Mouse (Mus musculus): ENCODE results near the gene Pnkd. TPM values are rescaled to one million over a fixed set of nuclear protein-coding genes. Genes with fewer than 3 reads are reported as not detected.

The Pnkd gene
- polyA plus RNA-seq, 1 experiment from 2014 or later = 167 TPM

- Histone ChIP-seq H3K4me3 (ENCODE audit: low read length) (no peak overlapping the region), H3K36me3 (ENCODE audit: control insufficient read depth, insufficient read depth, low read length) (0 out of 2 replicates have a peak, but pooled peaks cover under 1% of the 10 kb centered on the region), H3K27ac (ENCODE audit: low read depth, low read length) (no peak overlapping the region), H3K9me3 (ENCODE audit: control insufficient read depth, low read length) (no peaks in the 10 kb centered on the region), H3K9ac (ENCODE audit: low read depth, low read length) (no peak overlapping the region), H3K4me1 (ENCODE audit: control insufficient read depth, insufficient read depth, low read depth, low read length) (no peaks in the 10 kb centered on the region), H3K4me2 (ENCODE audit: low read length) (no peak overlapping the region), H3K27me3 (replicated peaks; ENCODE audit: control insufficient read depth, insufficient read depth, low read length) (no peaks in the 10 kb centered on the region)
- ATAC-seq = no peak
- 54% methylated on average over 9 of the region's 9 CpGs for WGBS
These were observed 9.7 kb upstream of the Pnkd start for GRCm38 (mm10) chr1:74275015-74275414.

- Histone ChIP-seq H3K36me3 (ENCODE audit: control insufficient read depth, insufficient read depth, low read length) (peaks cover 19% of the 10 kb centered on the region), H3K27me3 (replicated peaks; ENCODE audit: control insufficient read depth, insufficient read depth, low read length) (no peaks in the 10 kb centered on the region), H3K4me1 (ENCODE audit: control insufficient read depth, insufficient read depth, low read depth, low read length) (no peaks in the 10 kb centered on the region; the same call in 1 of the 2 replicates), H3K4me3 (ENCODE audit: low read length) (no peak overlapping the region), H3K9me3 (ENCODE audit: control insufficient read depth, low read length) (no peaks in the 10 kb centered on the region), H3K9ac (ENCODE audit: low read depth, low read length) (no peak overlapping the region), H3K27ac (ENCODE audit: low read depth, low read length) (no peak overlapping the region), H3K4me2 (ENCODE audit: low read length) (no peak overlapping the region)
- WGBS = 68% methylated on average over 6 of the region's 6 CpGs
- ATAC-seq = no peak
These were observed 7.7 kb upstream of the Pnkd start for GRCm38 (mm10) chr1:74277041-74277440.

GRCm38 (mm10) chr1:74277883-74278537, 6.7 kb upstream of the Pnkd start:
- WGBS = 61% methylated on average over 8 of the region's 8 CpGs

GRCm38 (mm10) chr1:74278538-74278937, 6.2 kb upstream of the Pnkd start, which contains the start of gene Gpbar1:
Gene Gpbar1 (plus strand): TSS chr1:74278550.
- no peak for ATAC-seq
- 91% methylated on average over 10 of the region's 10 CpGs for WGBS
- Histone ChIP-seq H3K27ac (ENCODE audit: low read depth, low read length) (no peak within 1 kb of the TSS), H3K9me3 (ENCODE audit: control insufficient read depth, low read length) (no peaks in the 10 kb centered on the region), H3K9ac (ENCODE audit: low read depth, low read length) (no peak within 1 kb of the TSS), H3K4me2 (ENCODE audit: low read length) (no peak within 1 kb of the TSS), H3K27me3 (replicated peaks; ENCODE audit: control insufficient read depth, insufficient read depth, low read length) (no peaks in the 10 kb centered on the region), H3K4me3 (ENCODE audit: low read length) (no peak within 1 kb of the TSS), H3K4me1 (ENCODE audit: control insufficient read depth, insufficient read depth, low read depth, low read length) (peaks cover 11% of the 10 kb centered on the region), H3K36me3 (ENCODE audit: control insufficient read depth, insufficient read depth, low read length) (peaks cover 23% of the 10 kb centered on the region)

More at GRCm38 (mm10) chr1:74277883-74278537, 6.7 kb upstream of the Pnkd start:
- H3K4me3 ChIP-seq (ENCODE audit: low read length) = no peak overlapping the region
- H3K9ac ChIP-seq (ENCODE audit: low read depth, low read length) = no peak overlapping the region
- H3K9me3 ChIP-seq (ENCODE audit: control insufficient read depth, low read length) = no peaks in the 10 kb centered on the region
- ATAC-seq = no peak
- peaks cover 23% of the 10 kb centered on the region for H3K36me3 ChIP-seq (ENCODE audit: control insufficient read depth, insufficient read depth, low read length)
- peaks cover 6% of the 10 kb centered on the region for H3K4me1 ChIP-seq (ENCODE audit: control insufficient read depth, insufficient read depth, low read depth, low read length)
- H3K4me2 ChIP-seq (ENCODE audit: low read length) = no peak overlapping the region
- no peaks in the 10 kb centered on the region for H3K27me3 ChIP-seq (replicated peaks; ENCODE audit: control insufficient read depth, insufficient read depth, low read length)
- no peak overlapping the region for H3K27ac ChIP-seq (ENCODE audit: low read depth, low read length)

- no peak overlapping the region for H3K4me3 ChIP-seq (ENCODE audit: low read length)
- peaks cover 15% of the 10 kb centered on the region for H3K4me1 ChIP-seq (ENCODE audit: control insufficient read depth, insufficient read depth, low read depth, low read length)
- 87% methylated on average over 11 of the region's 11 CpGs for WGBS
- H3K36me3 ChIP-seq (ENCODE audit: control insufficient read depth, insufficient read depth, low read length) = peaks cover 23% of the 10 kb centered on the region
- H3K9ac ChIP-seq (ENCODE audit: low read depth, low read length) = no peak overlapping the region
- H3K9me3 ChIP-seq (ENCODE audit: control insufficient read depth, low read length) = no peaks in the 10 kb centered on the region
- ATAC-seq = no peak
- H3K4me2 ChIP-seq (ENCODE audit: low read length) = no peak overlapping the region
- H3K27ac ChIP-seq (ENCODE audit: low read depth, low read length) = no peak overlapping the region
- no peaks in the 10 kb centered on the region for H3K27me3 ChIP-seq (replicated peaks; ENCODE audit: control insufficient read depth, insufficient read depth, low read length)
These were observed 5.7 kb upstream of the Pnkd start for GRCm38 (mm10) chr1:74278988-74279387.

- H3K36me3 ChIP-seq (ENCODE audit: control insufficient read depth, insufficient read depth, low read length) = peaks cover 23% of the 10 kb centered on the region
- H3K4me1 ChIP-seq (ENCODE audit: control insufficient read depth, insufficient read depth, low read depth, low read length) = peaks cover 18% of the 10 kb centered on the region
- H3K27me3 ChIP-seq (replicated peaks; ENCODE audit: control insufficient read depth, insufficient read depth, low read length) = no peaks in the 10 kb centered on the region
- no peak overlapping the region for H3K9ac ChIP-seq (ENCODE audit: low read depth, low read length)
- no peak overlapping the region for H3K4me2 ChIP-seq (ENCODE audit: low read length)
- no peak overlapping the region for H3K4me3 ChIP-seq (ENCODE audit: low read length)
- H3K27ac ChIP-seq (ENCODE audit: low read depth, low read length) = no peak overlapping the region
- H3K9me3 ChIP-seq (ENCODE audit: control insufficient read depth, low read length) = no peaks in the 10 kb centered on the region
- no peak for ATAC-seq
- WGBS = 95% methylated on average over 14 of the region's 14 CpGs
These were observed 4.0 kb upstream of the Pnkd start for GRCm38 (mm10) chr1:74280591-74281325.

- ATAC-seq = no peak
- H3K27ac ChIP-seq (ENCODE audit: low read depth, low read length) = no peak overlapping the region
- no peaks in the 10 kb centered on the region for H3K27me3 ChIP-seq (replicated peaks; ENCODE audit: control insufficient read depth, insufficient read depth, low read length)
- peaks cover 23% of the 10 kb centered on the region for H3K36me3 ChIP-seq (ENCODE audit: control insufficient read depth, insufficient read depth, low read length)
- no peak overlapping the region for H3K9ac ChIP-seq (ENCODE audit: low read depth, low read length)
- WGBS = 93% methylated on average over 2 of the region's 2 CpGs
- H3K4me3 ChIP-seq (ENCODE audit: low read length) = no peak overlapping the region
- H3K4me1 ChIP-seq (ENCODE audit: control insufficient read depth, insufficient read depth, low read depth, low read length) = peaks cover 21% of the 10 kb centered on the region
- no peak overlapping the region for H3K4me2 ChIP-seq (ENCODE audit: low read length)
- no peaks in the 10 kb centered on the region for H3K9me3 ChIP-seq (ENCODE audit: control insufficient read depth, low read length)
These were observed 3.4 kb upstream of the Pnkd start for GRCm38 (mm10) chr1:74281372-74281771.

GRCm38 (mm10) chr1:74281886-74282285, 2.8 kb upstream of the Pnkd start:
- Histone ChIP-seq H3K4me2 (ENCODE audit: low read length) (no peak overlapping the region), H3K9ac (ENCODE audit: low read depth, low read length) (no peak overlapping the region), H3K4me1 (ENCODE audit: control insufficient read depth, insufficient read depth, low read depth, low read length) (peaks cover 21% of the 10 kb centered on the region), H3K4me3 (ENCODE audit: low read length) (no peak overlapping the region), H3K36me3 (ENCODE audit: control insufficient read depth, insufficient read depth, low read length) (peaks cover 23% of the 10 kb centered on the region), H3K27ac (ENCODE audit: low read depth, low read length) (no peak overlapping the region), H3K9me3 (ENCODE audit: control insufficient read depth, low read length) (no peaks in the 10 kb centered on the region), H3K27me3 (replicated peaks; ENCODE audit: control insufficient read depth, insufficient read depth, low read length) (no peaks in the 10 kb centered on the region)
- no peak for ATAC-seq
- 97% methylated on average over 8 of the region's 8 CpGs for WGBS

GRCm38 (mm10) chr1:74282896-74283625, 1.7 kb upstream of the Pnkd start:
- H3K9ac ChIP-seq (ENCODE audit: low read depth, low read length) = no peak overlapping the region
- peaks cover 23% of the 10 kb centered on the region for H3K36me3 ChIP-seq (ENCODE audit: control insufficient read depth, insufficient read depth, low read length)
- H3K4me2 ChIP-seq (ENCODE audit: low read length) = peak overlapping the region; percentile 90
- H3K9me3 ChIP-seq (ENCODE audit: control insufficient read depth, low read length) = no peaks in the 10 kb centered on the region
- H3K27me3 ChIP-seq (replicated peaks; ENCODE audit: control insufficient read depth, insufficient read depth, low read length) = no peaks in the 10 kb centered on the region
- WGBS = 83% methylated on average over 10 of the region's 10 CpGs
- H3K4me3 ChIP-seq (ENCODE audit: low read length) = no peak overlapping the region
- H3K4me1 ChIP-seq (ENCODE audit: control insufficient read depth, insufficient read depth, low read depth, low read length) = peaks cover 21% of the 10 kb centered on the region
- ATAC-seq = no peak
- H3K27ac ChIP-seq (ENCODE audit: low read depth, low read length) = no peak overlapping the region
